Mouse (Mus musculus) gastrocnemius, postnatal 10 days (tissue): Measurements from ENCODE around the gene Ormdl3. TPM values are rescaled to one million over a fixed set of nuclear protein-coding genes. Genes with fewer than 3 reads are reported as not detected.

Experiments
- DNase-seq: peaks from one replicate; pipeline ENCODE4 v3.0.0; 2021; ENCODE audit warnings: mixed read lengths
- total RNA-seq, 2 experiments: library from RNA; stranded (reverse); gene quantifications; 2 replicates each; pipeline ENCODE4 v1.2.3; 2021

Gene Ormdl3
- total RNA-seq, 2 experiments from 2014 or later, result 20.4 to 23.1 TPM

DNA sequence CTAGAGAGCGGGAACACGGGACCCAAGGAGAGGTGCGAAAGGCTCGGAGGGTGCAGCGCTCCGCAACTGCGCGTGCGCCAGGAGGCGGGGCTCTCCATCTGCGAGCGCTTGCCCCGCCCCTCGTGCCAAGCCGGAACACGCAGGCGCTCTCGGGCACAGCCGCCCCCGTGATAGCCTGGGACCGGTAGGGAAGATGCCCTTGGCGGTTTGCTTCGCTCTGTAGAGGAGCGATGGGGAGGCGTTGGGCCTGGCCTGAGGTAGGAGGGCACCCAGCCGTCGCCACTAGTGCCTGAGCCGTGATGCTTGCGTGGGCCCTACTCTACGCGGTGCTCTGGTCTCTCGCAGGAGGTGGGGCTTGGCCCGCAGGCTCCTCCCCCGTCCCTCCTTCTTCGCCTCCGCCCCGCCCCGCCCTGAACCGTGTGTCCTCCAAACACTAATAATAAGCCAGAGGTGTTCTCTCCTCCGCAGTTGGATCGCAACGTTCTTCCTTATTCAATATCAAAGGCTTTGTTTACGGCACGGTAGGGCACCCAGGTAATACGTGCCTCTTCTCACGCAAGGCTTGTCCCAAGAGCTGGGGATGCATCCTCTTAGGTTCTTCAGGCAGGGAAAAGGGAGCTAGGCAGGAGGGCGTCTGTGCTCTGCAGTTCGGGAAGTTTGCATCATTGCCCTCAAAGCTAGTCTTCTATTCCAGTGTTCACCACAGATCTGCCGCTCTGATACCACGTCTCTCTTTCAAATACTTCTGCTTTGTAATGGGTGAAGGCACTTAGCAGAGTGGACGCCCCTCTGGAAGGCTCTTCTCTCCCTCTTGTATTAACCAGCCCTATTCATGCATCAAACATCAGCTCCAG, 36.0 kb downstream of the Ormdl3 start, which contains the start of gene Zpbp2:
Gene Zpbp2, plus strand, starts transcription at position 123 of the 854 bp plus-strand sequence.
- DNase-seq, result peak; percentile 84

DNA sequence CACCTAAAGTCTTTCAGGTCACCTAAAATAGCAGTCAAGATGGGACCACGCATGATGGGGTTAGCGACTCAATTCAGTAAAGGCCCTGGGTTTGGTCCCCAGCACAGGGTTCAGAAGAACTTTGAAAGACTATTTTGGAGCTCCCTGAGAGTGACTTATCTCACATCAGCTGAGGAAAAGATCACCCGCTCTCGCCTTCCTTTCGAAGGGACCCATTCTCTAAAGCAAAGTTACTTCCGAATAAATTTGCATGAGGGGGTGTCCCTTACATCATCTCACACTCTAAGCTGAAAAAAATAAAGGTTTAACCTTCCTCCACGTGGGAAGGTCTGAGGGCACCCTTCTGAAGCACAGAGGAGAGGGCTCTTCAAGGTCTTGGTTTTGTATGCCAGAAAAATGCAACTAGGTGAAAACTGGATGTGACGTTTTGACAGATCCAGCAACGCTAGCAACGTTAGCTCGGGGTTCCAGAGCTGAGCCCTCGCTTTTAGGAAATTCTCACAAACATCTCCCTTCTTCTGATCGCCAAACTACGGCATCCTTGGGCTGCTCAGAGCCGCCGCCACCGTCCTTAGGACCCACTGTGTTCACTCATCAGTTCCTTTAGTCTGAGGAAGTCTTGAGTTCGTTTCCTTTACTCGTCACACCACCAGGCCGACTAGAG, 36.7 kb downstream of the Ormdl3 start:
- no peak for DNase-seq

- DNase-seq, result no peak
Measured at GRCm38 (mm10) chr11:98549363-98549762, 37.8 kb downstream of the Ormdl3 start.

GRCm38 (mm10) chr11:98547308-98547693, 39.9 kb downstream of the Ormdl3 start:
- DNase-seq, result no peak

DNA sequence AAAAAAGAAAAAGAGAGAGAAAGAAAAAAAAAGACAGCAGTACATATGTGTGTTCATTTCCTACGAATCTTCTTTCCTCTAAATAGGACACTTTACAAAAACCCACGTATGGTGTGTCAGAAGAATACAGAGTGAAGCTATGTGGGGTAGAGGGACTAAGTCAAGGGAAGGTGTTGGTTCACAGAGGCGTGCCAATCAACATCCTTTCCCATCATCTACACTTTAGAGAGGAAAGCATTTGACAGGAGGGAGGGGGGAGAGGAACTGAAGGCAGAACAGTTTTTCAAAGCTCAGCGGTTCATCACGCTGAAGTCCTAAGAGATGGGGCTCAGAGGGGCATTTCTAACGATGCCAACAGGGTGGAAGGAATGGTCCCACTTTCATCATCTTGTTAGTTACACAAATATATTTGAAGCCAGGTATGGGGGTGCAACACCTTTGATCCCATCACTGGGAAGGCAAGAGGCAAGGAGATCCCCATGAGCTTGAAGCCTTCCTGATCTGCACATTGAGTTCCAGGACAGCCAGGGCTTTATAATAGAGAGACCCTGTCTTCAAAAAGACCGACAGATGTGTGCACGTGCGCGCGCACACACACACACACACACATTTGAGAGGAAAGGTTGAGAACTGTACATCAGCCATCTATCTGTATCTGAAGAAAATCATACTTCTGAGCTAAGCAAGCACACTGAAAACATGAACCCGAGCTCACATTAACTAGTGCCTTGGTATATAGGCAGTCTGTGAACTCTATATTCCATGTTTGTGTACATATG, 40.5 kb downstream of the Ormdl3 start:
- no peak for DNase-seq

DNA sequence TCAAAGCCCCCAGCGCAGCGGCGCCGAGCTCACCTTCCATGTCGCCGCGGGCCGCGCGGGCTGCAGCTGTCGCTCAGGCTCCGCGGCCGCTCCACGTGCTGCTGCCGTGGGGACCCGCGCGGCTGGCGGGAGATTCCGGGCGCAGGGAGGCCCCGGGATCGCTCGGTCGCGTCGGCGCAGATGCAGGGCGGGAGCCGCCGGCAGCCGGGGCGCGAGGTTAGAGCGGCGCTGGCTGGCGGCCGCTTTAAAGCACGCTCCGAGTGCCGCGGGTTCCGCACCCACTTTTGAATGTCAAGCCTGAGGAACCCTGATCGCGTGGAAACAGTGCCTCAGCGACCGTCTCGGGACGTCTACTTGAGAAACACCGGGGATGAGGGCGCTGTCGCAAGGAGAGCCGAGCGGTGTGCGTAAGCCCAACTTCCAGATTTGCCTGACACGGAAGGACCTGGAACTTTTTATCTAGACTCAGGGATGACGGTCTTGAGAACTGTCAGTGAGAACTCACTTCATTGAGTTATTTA, 41.4 kb downstream of the Ormdl3 start, which contains the start of gene Ikzf3:
Gene Ikzf3, minus strand, starts transcription at position 321 of the 521 bp plus-strand sequence.
- DNase-seq, result peak; percentile 28

DNA sequence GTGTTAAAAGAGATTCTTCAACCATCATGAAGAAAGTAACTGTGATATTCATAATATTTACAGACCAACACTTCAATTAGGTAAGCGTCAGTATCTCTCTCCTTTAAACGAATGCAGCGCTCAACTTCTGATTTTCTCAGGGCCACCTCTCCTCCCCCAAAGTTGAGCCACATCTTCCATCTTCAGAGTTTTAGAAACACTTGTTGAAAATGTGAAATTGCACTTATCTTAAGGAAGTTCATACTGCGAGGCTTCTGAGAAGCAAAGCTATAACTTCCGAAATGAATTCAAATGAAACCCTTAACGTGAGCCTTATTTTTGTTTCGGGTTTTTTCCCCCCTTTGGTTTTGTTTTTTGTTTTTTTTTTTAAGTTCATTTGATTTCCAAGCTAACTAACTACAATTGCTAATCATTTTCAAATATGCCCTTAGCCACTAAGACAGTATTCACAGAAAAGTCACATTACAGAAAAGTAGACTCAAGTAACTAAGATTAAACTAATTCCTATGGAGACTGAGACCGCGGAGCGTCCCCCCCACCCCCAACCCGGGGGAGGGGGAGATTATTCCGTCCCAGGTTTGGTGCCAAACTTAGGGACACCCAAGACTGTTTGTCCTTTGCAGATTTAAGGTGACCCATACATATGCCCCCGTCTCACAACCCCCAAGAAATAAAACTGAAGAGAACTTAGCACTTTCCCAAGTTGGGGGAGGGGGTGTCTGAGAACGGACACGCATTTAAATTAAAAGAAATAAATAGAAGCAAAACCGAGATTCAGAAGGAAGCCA, 42.1 kb downstream of the Ormdl3 start:
- DNase-seq, result no peak

DNA sequence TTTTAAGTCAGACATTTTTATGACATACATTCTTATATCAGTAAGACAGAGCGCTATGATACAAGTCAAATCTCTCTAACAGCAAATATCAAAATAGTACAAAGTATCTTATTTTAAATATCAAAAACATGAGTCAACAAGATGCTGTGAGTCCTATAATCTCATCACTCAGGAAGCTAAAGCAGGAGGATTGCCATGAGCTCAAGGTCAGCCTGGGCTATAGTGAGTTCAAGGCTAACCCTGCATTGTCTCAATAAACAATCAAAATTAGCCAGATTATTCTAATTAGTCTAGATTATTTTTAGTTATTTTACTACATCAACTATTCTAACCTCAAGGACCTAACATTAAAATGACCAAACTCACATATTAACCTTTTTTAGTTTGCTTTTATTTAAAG, 43.8 kb downstream of the Ormdl3 start:
- DNase-seq, result no peak

GRCm38 (mm10) chr11:98542553-98542952, 44.6 kb downstream of the Ormdl3 start:
- no peak for DNase-seq

DNA sequence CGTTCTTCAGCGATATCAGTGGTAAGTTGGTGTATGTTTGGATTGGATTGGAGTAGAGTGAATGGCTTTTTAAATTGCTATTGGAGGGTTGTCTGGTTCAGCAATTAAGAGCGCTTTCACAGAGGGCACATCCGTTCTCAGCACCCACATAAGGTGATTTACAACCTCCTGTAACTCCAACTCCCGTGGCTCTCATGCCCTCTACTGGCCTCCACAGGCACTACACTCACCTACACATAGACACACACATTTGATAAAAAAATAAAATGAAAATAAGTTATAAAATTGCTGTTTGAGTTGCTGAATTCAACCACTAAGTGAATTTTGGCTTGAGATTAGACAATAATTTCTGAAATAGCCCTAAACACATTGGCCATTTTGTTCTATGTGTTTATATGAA, 46.8 kb downstream of the Ormdl3 start:
- no peak for DNase-seq

GRCm38 (mm10) chr11:98537480-98538034, 49.6 kb downstream of the Ormdl3 start:
- no peak for DNase-seq

Other genes with a start within 250 kb of the Ormdl3 start
- under 1 TPM; 0.35 to 0.70 TPM for gene Ppp1r1b, start 239.0 kb downstream of the Ormdl3 start, total RNA-seq
- 10 to 100 TPM; 11.4 to 12.1 TPM for gene Stard3, start 229.0 kb downstream of the Ormdl3 start, total RNA-seq
- gene Tcap, start 203.6 kb downstream of the Ormdl3 start, total RNA-seq, result 100 to 1,000 TPM; 585 to 712 TPM
- under 1 TPM; 0.28 to 0.77 TPM for gene Pnmt, start 200.9 kb downstream of the Ormdl3 start, total RNA-seq
- 1 to 10 TPM; 3.2 to 3.5 TPM for gene Pgap3, start 186.9 kb downstream of the Ormdl3 start, total RNA-seq
- gene Erbb2, start 174.9 kb downstream of the Ormdl3 start, total RNA-seq, result 1 to 10 TPM; 7.2 to 8.7 TPM
- gene Mien1, start 148.4 kb downstream of the Ormdl3 start, total RNA-seq, result 10 to 100 TPM; 28.0 to 31.6 TPM
- under 1 TPM; 0.09 to 0.18 TPM for gene Grb7, start 141.0 kb downstream of the Ormdl3 start, total RNA-seq
- gene Ikzf3, start 41.3 kb downstream of the Ormdl3 start, total RNA-seq, result under 1 TPM; 0.09 to 0.93 TPM
- not detected for gene Zpbp2, start 36.3 kb downstream of the Ormdl3 start, total RNA-seq
- gene Lrrc3c, start 10.9 kb upstream of the Ormdl3 start, total RNA-seq, result not detected
- gene Gm12355, start 38.3 kb upstream of the Ormdl3 start, total RNA-seq, result 10 to 100 TPM in 1 of 2 experiments, 1 to 10 TPM in 1; 8.2 to 10.3 TPM
- gene Gsdma3, start 39.0 kb upstream of the Ormdl3 start, total RNA-seq, result under 1 TPM; 0.45 to 0.47 TPM
- not detected for gene Gsdma2, start 59.4 kb upstream of the Ormdl3 start, total RNA-seq
- gene Gsdma, start 77.0 kb upstream of the Ormdl3 start, total RNA-seq, result not detected
- gene Psmd3, start 95.2 kb upstream of the Ormdl3 start, total RNA-seq, result 100 to 1,000 TPM; 112 to 113 TPM
- not detected for gene Csf3, start 113.9 kb upstream of the Ormdl3 start, total RNA-seq
- gene Med24, start 142.1 kb upstream of the Ormdl3 start, total RNA-seq, result 10 to 100 TPM; 47.8 to 52.5 TPM
- 100 to 1,000 TPM; 149 to 169 TPM for gene Thra, start 153.3 kb upstream of the Ormdl3 start, total RNA-seq
- 10 to 100 TPM; 42.4 to 58.7 TPM for gene Nr1d1, start 188.0 kb upstream of the Ormdl3 start, total RNA-seq
- 10 to 100 TPM; 62.6 to 74.1 TPM for gene Msl1, start 208.1 kb upstream of the Ormdl3 start, total RNA-seq
- 10 to 100 TPM; 19.1 to 26.2 TPM for gene Casc3, start 217.5 kb upstream of the Ormdl3 start, total RNA-seq
- 1 to 10 TPM; 1.9 to 2.6 TPM for gene Rapgefl1, start 249.4 kb upstream of the Ormdl3 start, total RNA-seq